Mouse (Mus musculus) cerebellum, adult 2 months (tissue): ENCODE measurements at regions not wholly inside any gene's neighbourhood (a gene's known extent, or its start where the extent isn't known, plus 50 kb on each side); places are given as distances from the start of the nearest gene placed in this dataset.

Source experiments
- CTCF ChIP-seq: fragments of 200-500 bp; IDR thresholded peaks from 2 replicates; pipeline ENCODE4 v1.5.1; 2011; ENCODE audit warnings: low read depth, mild to moderate bottlenecking, control low read depth, low read length, moderate library complexity, borderline replicate concordance; ENCODE audit not compliant: insufficient read depth
- POLR2A ChIP-seq: fragments of 200-500 bp; IDR thresholded peaks from 2 replicates; pipeline ENCODE4 v1.6.1; 2011; ENCODE audit warnings: low read length, control low read depth, borderline replicate concordance; ENCODE audit not compliant: insufficient read depth

DNA sequence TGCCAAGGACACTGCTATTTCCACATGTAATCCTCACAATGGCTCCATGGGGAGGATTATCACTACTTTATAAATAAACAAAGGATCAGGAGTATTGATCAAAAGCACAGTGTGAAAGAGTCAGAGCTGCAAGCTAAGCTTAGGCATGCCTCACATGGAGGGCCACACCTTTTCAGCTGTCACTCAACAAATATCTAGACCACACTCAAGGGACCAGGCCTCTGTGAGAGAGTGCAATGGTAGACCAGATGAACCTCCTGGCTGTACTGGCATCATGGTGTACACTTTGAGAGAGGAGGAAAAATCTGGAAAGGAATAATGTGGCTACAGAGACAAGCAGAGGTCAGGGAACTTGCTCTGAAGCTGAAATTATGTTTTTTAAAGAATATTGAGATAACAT, 276.6 kb downstream of the Ccser2 start:
- TF ChIP-seq CTCF (no peak), POLR2A (no peak)
